Mouse (Mus musculus) myocyte (in vitro differentiated cells): ENCODE measurements around the gene Olfr1200. TPM values are rescaled to one million over a fixed set of nuclear protein-coding genes. Genes with fewer than 3 reads are reported as not detected.

ENCODE experiments used
- H3K27me3 ChIP-seq: one replicate; pipeline ENCODE4 v1.6.1; 2011; ENCODE audit not compliant: control insufficient read depth, insufficient read depth, insufficient read length
- H3K36me3 ChIP-seq: one replicate; pipeline ENCODE4 v1.6.1; 2011; ENCODE audit not compliant: control insufficient read depth, insufficient read depth
- H3K4me2 ChIP-seq: one replicate; pipeline ENCODE4 v1.6.1; 2011; ENCODE audit warnings: low read depth, control low read depth
- H3K4me3 ChIP-seq: one replicate; pipeline ENCODE4 v1.5.1; 2011; ENCODE audit warnings: mild to moderate bottlenecking, control low read depth, moderate library complexity
- H3K79me2 ChIP-seq: one replicate; pipeline ENCODE4 v1.6.1; 2011; ENCODE audit not compliant: control insufficient read depth, insufficient read depth
- H3ac ChIP-seq: one replicate; pipeline ENCODE4 v1.6.1; 2011; ENCODE audit not compliant: control insufficient read depth, insufficient read length
- CEBPB ChIP-seq: IDR thresholded peaks from 2 replicates; pipeline ENCODE4 v1.6.1; 2011; ENCODE audit warnings: mild to moderate bottlenecking, moderate library complexity; ENCODE audit not compliant: poor library complexity, insufficient read depth, severe bottlenecking
- E2F4 ChIP-seq: IDR thresholded peaks from one replicate; pipeline ENCODE4 v1.6.1; 2011; ENCODE audit warnings: mild to moderate bottlenecking, control low read depth, moderate library complexity; ENCODE audit not compliant: insufficient read depth
- MAX ChIP-seq: IDR thresholded peaks from one replicate; pipeline ENCODE4 v1.6.1; 2011; ENCODE audit warnings: low read depth, mild to moderate bottlenecking, control low read depth
- MYOD1 ChIP-seq, 3 experiments: IDR thresholded peaks; one replicate each; pipeline ENCODE4 v1.6.1; 2011; ENCODE audit warnings: control low read depth in 2 of 3, low read depth in 2 of 3, mild to moderate bottlenecking in 2 of 3, moderate library complexity in 1 of 3; ENCODE audit not compliant: insufficient read length in 2 of 3, control insufficient read depth in 1 of 3
- MYOG ChIP-seq, 3 experiments: IDR thresholded peaks; one replicate each; pipeline ENCODE4 v1.6.1; 2011; ENCODE audit warnings: control low read depth in 2 of 3, low read depth in 2 of 3, mild to moderate bottlenecking in 2 of 3; ENCODE audit not compliant: insufficient read length in 2 of 3, control insufficient read depth in 1 of 3, insufficient read depth in 1 of 3
- POLR2A ChIP-seq: IDR thresholded peaks from one replicate; pipeline ENCODE4 v1.6.1; 2011; ENCODE audit warnings: low read depth, mild to moderate bottlenecking, control low read depth, moderate library complexity; ENCODE audit not compliant: insufficient read length
- POLR2AphosphoS2 ChIP-seq: IDR thresholded peaks from one replicate; pipeline ENCODE4 v1.6.1; 2011; ENCODE audit warnings: low read depth, control low read depth; ENCODE audit not compliant: insufficient read length
- REST ChIP-seq: IDR thresholded peaks from one replicate; pipeline ENCODE4 v1.6.1; 2011; ENCODE audit warnings: mild to moderate bottlenecking, control low read depth, moderate library complexity; ENCODE audit not compliant: insufficient read depth, insufficient read length
- SRF ChIP-seq: IDR thresholded peaks from one replicate; pipeline ENCODE4 v1.6.1; 2011; ENCODE audit warnings: low read depth; ENCODE audit not compliant: control insufficient read depth, insufficient read length
- TCF12 ChIP-seq: IDR thresholded peaks from one replicate; pipeline ENCODE4 v1.6.1; 2011; ENCODE audit warnings: mild to moderate bottlenecking, control low read depth; ENCODE audit not compliant: poor library complexity, insufficient read depth, severe bottlenecking
- TCF3 ChIP-seq: IDR thresholded peaks from one replicate; pipeline ENCODE4 v1.6.1; 2011; ENCODE audit warnings: low read depth, control low read depth; ENCODE audit not compliant: insufficient read length
- USF1 ChIP-seq: IDR thresholded peaks from one replicate; pipeline ENCODE4 v1.6.1; 2011; ENCODE audit warnings: low read depth, mild to moderate bottlenecking, control low read depth, moderate library complexity
- polyA plus RNA-seq: library from polyadenylated mRNA; unstranded; fragments of >200 nt; fragmentation: generic; extraction: Trizol; gene quantifications from one replicate; pipeline ENCODE4 v1.2.1, GENCODE M21; 2012; ENCODE audit warnings: missing spikeins

Gene Olfr1200
- polyA plus RNA-seq, 1 experiment = not detected

- no peaks in the 10 kb centered on the region for H3K36me3 ChIP-seq
- H3K79me2 ChIP-seq = no peaks in the 10 kb centered on the region
- TF ChIP-seq TCF3 (no peak), POLR2A (no peak), TCF12 (no peak), MAX (no peak), MYOD1 (IDR thresholded peaks at IDR 0.05; ENCODE audit: control insufficient read depth in 1 of 3, insufficient read length in 2 of 3, low read depth in 2 of 3) (no peak), CEBPB (no peak), SRF (no peak), E2F4 (no peak), MYOG (IDR thresholded peaks at IDR 0.05; ENCODE audit: control insufficient read depth in 1 of 3, insufficient read depth in 1 of 3, insufficient read length in 2 of 3, low read depth in 2 of 3) (no peak), POLR2AphosphoS2 (no peak), REST (no peak), USF1 (no peak)
- no peaks in the 10 kb centered on the region for H3K27me3 ChIP-seq
- H3K4me3 ChIP-seq = no peak overlapping the region
- H3K4me2 ChIP-seq = no peak overlapping the region
- no peak overlapping the region for H3ac ChIP-seq
Observed at GRCm38 (mm10) chr2:88743379-88743778, 26.9 kb downstream of the Olfr1200 start.

GRCm38 (mm10) chr2:88732266-88732665 lies 38.0 kb downstream of the Olfr1200 start, which contains the start of gene Olfr1197:
Olfr1197 (minus strand) TSS chr2:88732366.
- TF ChIP-seq USF1 = no peak
- TF ChIP-seq MAX = no peak
- TF ChIP-seq TCF3 = no peak
- no peak for TF ChIP-seq SRF
- TF ChIP-seq MYOG (IDR thresholded peaks at IDR 0.05; ENCODE audit: control insufficient read depth in 1 of 3, insufficient read depth in 1 of 3, insufficient read length in 2 of 3, low read depth in 2 of 3) = no peak
- TF ChIP-seq TCF12 = no peak
- no peak for TF ChIP-seq MYOD1 (IDR thresholded peaks at IDR 0.05; ENCODE audit: control insufficient read depth in 1 of 3, insufficient read length in 2 of 3, low read depth in 2 of 3)
- no peaks in the 10 kb centered on the region for H3K79me2 ChIP-seq
- H3K4me3 ChIP-seq = no peak within 1 kb of the TSS
- H3K36me3 ChIP-seq = no peaks in the 10 kb centered on the region
- H3ac ChIP-seq = no peak within 1 kb of the TSS
- H3K27me3 ChIP-seq = no peaks in the 10 kb centered on the region
- no peak within 1 kb of the TSS for H3K4me2 ChIP-seq

Other genes with a start within 250 kb of the Olfr1200 start
- gene Olfr1188, start 213.6 kb downstream of the Olfr1200 start, polyA plus RNA-seq = not detected
- not detected for gene Olfr1189, start 184.0 kb downstream of the Olfr1200 start, polyA plus RNA-seq
- not detected for gene Olfr1191-ps1, start 129.9 kb downstream of the Olfr1200 start, polyA plus RNA-seq
- not detected for gene Olfr1192-ps1, start 122.0 kb downstream of the Olfr1200 start, polyA plus RNA-seq
- not detected for gene Olfr1193, start 94.9 kb downstream of the Olfr1200 start, polyA plus RNA-seq
- not detected for gene Olfr1195, start 81.3 kb downstream of the Olfr1200 start, polyA plus RNA-seq
- not detected for gene Olfr1196, start 65.9 kb downstream of the Olfr1200 start, polyA plus RNA-seq
- not detected for gene Olfr1197, start 38.1 kb downstream of the Olfr1200 start, polyA plus RNA-seq
- not detected for gene Olfr1198, start 19.1 kb downstream of the Olfr1200 start, polyA plus RNA-seq
- gene Olfr1199, start 10.0 kb downstream of the Olfr1200 start, polyA plus RNA-seq = not detected
- gene Olfr1201, start 22.5 kb upstream of the Olfr1200 start, polyA plus RNA-seq = not detected
- not detected for gene Olfr1202, start 44.0 kb upstream of the Olfr1200 start, polyA plus RNA-seq
- not detected for gene Olfr1205, start 59.2 kb upstream of the Olfr1200 start, polyA plus RNA-seq
- not detected for gene Olfr1204, start 78.8 kb upstream of the Olfr1200 start, polyA plus RNA-seq
- gene Olfr1206, start 92.7 kb upstream of the Olfr1200 start, polyA plus RNA-seq = not detected
- gene Olfr1208, start 131.8 kb upstream of the Olfr1200 start, polyA plus RNA-seq = not detected
- not detected for gene Olfr1209, start 144.7 kb upstream of the Olfr1200 start, polyA plus RNA-seq
- not detected for gene Olfr1211, start 167.6 kb upstream of the Olfr1200 start, polyA plus RNA-seq
- gene Olfr1212, start 183.5 kb upstream of the Olfr1200 start, polyA plus RNA-seq = not detected
- not detected for gene Gm13762, start 209.8 kb upstream of the Olfr1200 start, polyA plus RNA-seq
- not detected for gene Olfr1214, start 222.2 kb upstream of the Olfr1200 start, polyA plus RNA-seq
- not detected for gene Olfr1215, start 236.5 kb upstream of the Olfr1200 start, polyA plus RNA-seq
- not detected for gene Olfr1216, start 247.9 kb upstream of the Olfr1200 start, polyA plus RNA-seq